Comparison of ENCODE assay signal across 8 mouse cellular contexts in the genomic region with DNA sequence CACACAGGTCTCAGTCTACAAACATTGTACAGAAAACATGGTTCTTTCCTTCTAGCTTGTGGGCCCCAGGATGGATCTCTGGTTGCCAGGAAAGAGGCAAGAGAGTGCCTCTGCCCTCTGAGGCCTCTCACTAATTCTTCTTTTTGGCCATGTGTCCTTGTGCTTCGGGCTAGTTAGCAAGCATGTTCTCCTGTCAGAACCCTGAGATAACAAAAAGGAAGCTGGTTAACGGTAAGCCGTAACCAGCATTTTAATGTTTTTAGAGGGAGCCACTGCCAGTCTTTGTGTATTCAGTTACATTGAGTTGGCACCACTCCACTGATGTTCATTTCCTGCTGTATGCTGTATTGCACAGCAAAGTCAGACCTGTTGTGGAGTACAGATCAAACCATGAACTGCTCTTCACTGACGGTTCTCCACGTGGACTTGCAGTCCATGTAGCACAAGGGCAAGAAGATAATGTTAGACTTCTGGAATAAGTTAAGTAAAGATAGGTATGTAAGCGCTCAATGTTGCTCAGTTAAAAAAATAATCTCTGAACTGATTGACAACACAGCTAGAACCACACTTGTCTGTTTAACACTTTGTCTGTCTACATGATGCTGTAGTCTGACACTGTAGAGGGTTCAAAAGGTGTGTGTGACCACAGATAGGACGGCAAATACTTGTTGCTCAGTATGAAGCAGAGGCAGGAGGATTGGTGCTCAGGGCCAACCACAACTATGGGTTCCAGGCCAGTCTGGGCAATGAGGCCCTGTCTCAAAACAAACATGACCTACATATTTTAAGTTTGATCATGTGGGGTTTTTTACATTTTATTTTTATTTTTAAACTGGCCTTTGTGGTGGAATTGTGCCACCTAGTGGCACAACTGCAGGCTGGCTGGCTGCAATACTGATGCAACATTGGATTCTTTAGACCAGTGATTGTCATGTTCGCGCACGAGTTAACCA. TPM values are rescaled to one million over a fixed set of nuclear protein-coding genes. Genes with fewer than 3 reads are reported as not detected.
DNase-seq lines count a peak whose midpoint lies in the region; ATAC-seq and TF ChIP-seq lines count a peak whose summit lies in the region.

No protein-coding gene starts in this region.

- H3K9ac ChIP-seq in hindbrain, postnatal 0 days (replicated peaks; ENCODE audit: low read length) = no peak overlapping the region
- no peak overlapping the region for H3K9ac ChIP-seq in hindbrain, embryonic 16.5 days (ENCODE audit: low read depth, low read length)
- no peak overlapping the region for H3K9ac ChIP-seq in heart, postnatal 0 days (replicated peaks; ENCODE audit: low read depth, low read length)
- no peak overlapping the region for H3K9ac ChIP-seq in forebrain, embryonic 15.5 days (replicated peaks)

- peaks cover 12% of the 10 kb centered on the region; the same call in 1 of the 2 replicates for H3K36me3 ChIP-seq in hindbrain, postnatal 0 days (ENCODE audit: insufficient read depth, low read length)
- H3K36me3 ChIP-seq in hindbrain, embryonic 16.5 days (ENCODE audit: control insufficient read depth, insufficient read depth, low read length) = peaks cover 17% of the 10 kb centered on the region
- peaks cover 28% of the 10 kb centered on the region for H3K36me3 ChIP-seq in heart, postnatal 0 days (replicated peaks; ENCODE audit: control insufficient read depth, insufficient read depth, low read length)
- H3K36me3 ChIP-seq in forebrain, embryonic 15.5 days = peaks cover 9% of the 10 kb centered on the region; the same call in 1 of the 2 replicates

- 58% methylated on average over 10 of the region's 10 CpGs for WGBS in hindbrain, postnatal 0 days
- WGBS in hindbrain, embryonic 16.5 days = 55% methylated on average over 10 of the region's 10 CpGs
- 31% methylated on average over 10 of the region's 10 CpGs for WGBS in heart, postnatal 0 days
- WGBS in forebrain, embryonic 15.5 days = 56% methylated on average over 10 of the region's 10 CpGs

- TF ChIP-seq CTCF in hindbrain, postnatal 0 days (IDR thresholded peaks at IDR 0.05; ENCODE audit: low read depth) = peak; percentile 85
- TF ChIP-seq CTCF in heart, postnatal 0 days (IDR thresholded peaks at IDR 0.05; ENCODE audit: low read depth) = peak; percentile 75

- peak; percentile 62 for DNase-seq in hindbrain, postnatal 0 days (ENCODE audit: low spot score)
- DNase-seq in c-Kit-positive CD71-positive TER-119-positive erythroid progenitor cells, embryonic 14.5 days (ENCODE audit: low spot score) = peak; percentile 13
- peak; percentile 24 for DNase-seq in heart, postnatal 0 days (ENCODE audit: low spot score)
- DNase-seq in lung, postnatal 10 days = peak; percentile 51
- DNase-seq in thymus, postnatal 4 days = peak; percentile 51

- no peak overlapping the region for H3K27ac ChIP-seq in hindbrain, postnatal 0 days
- H3K27ac ChIP-seq in hindbrain, embryonic 16.5 days (ENCODE audit: low read depth, low read length) = no peak overlapping the region
- H3K27ac ChIP-seq in heart, postnatal 0 days (ENCODE audit: low read depth) = peak overlapping the region; percentile 56
- H3K27ac ChIP-seq in forebrain, embryonic 15.5 days (replicated peaks) = no peak overlapping the region

- TF ChIP-seq EP300 in heart, postnatal 0 days (IDR thresholded peaks at IDR 0.05; ENCODE audit: low read depth) = no peak

- H3K4me2 ChIP-seq in hindbrain, postnatal 0 days (ENCODE audit: low read depth, low read length) = no peak overlapping the region
- H3K4me2 ChIP-seq in hindbrain, embryonic 16.5 days (ENCODE audit: low read length) = no peak overlapping the region
- H3K4me2 ChIP-seq in heart, postnatal 0 days (ENCODE audit: low read depth, low read length) = no peak overlapping the region
- H3K4me2 ChIP-seq in forebrain, embryonic 15.5 days (replicated peaks) = no peak overlapping the region

- no peaks in the 10 kb centered on the region for H3K9me3 ChIP-seq in hindbrain, postnatal 0 days (ENCODE audit: low read length)
- no peaks in the 10 kb centered on the region for H3K9me3 ChIP-seq in hindbrain, embryonic 16.5 days (ENCODE audit: control insufficient read depth, low read length)
- no peaks in the 10 kb centered on the region for H3K9me3 ChIP-seq in heart, postnatal 0 days (replicated peaks; ENCODE audit: control insufficient read depth, low read length)
- no peaks in the 10 kb centered on the region for H3K9me3 ChIP-seq in forebrain, embryonic 15.5 days

- no peak overlapping the region for H3K4me3 ChIP-seq in hindbrain, postnatal 0 days (ENCODE audit: low read length)
- H3K4me3 ChIP-seq in hindbrain, embryonic 16.5 days (ENCODE audit: low read length) = no peak overlapping the region
- H3K4me3 ChIP-seq in heart, postnatal 0 days (ENCODE audit: low read depth, low read length) = no peak overlapping the region
- no peak overlapping the region for H3K4me3 ChIP-seq in forebrain, embryonic 15.5 days

- no peaks in the 10 kb centered on the region for H3K27me3 ChIP-seq in hindbrain, postnatal 0 days (ENCODE audit: insufficient read depth, low read length)
- no peaks in the 10 kb centered on the region for H3K27me3 ChIP-seq in hindbrain, embryonic 16.5 days (replicated peaks; ENCODE audit: control insufficient read depth, insufficient read depth, low read length)
- no peaks in the 10 kb centered on the region for H3K27me3 ChIP-seq in heart, postnatal 0 days (ENCODE audit: control insufficient read depth, insufficient read depth, low read length)
- H3K27me3 ChIP-seq in forebrain, embryonic 15.5 days = no peaks in the 10 kb centered on the region

- H3K4me1 ChIP-seq in hindbrain, postnatal 0 days (ENCODE audit: insufficient read depth, low read length) = no peaks in the 10 kb centered on the region
- H3K4me1 ChIP-seq in hindbrain, embryonic 16.5 days (ENCODE audit: control insufficient read depth, insufficient read depth, low read depth, low read length) = no peaks in the 10 kb centered on the region; the same call in 1 of the 2 replicates
- peaks cover 26% of the 10 kb centered on the region for H3K4me1 ChIP-seq in heart, postnatal 0 days (ENCODE audit: control insufficient read depth, insufficient read depth)
- peaks cover 8% of the 10 kb centered on the region; the same call in 1 of the 2 replicates for H3K4me1 ChIP-seq in forebrain, embryonic 15.5 days

- peak; percentile 49; the same call in 1 of the 2 replicates for ATAC-seq in hindbrain, postnatal 0 days
- no peak for ATAC-seq in hindbrain, embryonic 16.5 days
- ATAC-seq in CD4-positive, CD25-positive, alpha-beta regulatory T cell, adult 4 months = peak; percentile 65
- ATAC-seq in heart, postnatal 0 days (ENCODE audit: insufficient read depth, low read depth) = peak; percentile 36
- ATAC-seq in forebrain, embryonic 15.5 days (replicated peaks) = no peak

RNA-seq across cellular contexts. Expression of gene Ncoa3, which starts 53.4 kb away (rescaled TPM):
- 28.3 and 29.2 TPM in 2 replicates for total RNA-seq in hindbrain, postnatal 0 days (2014; rRNA removed)
- polyA plus RNA-seq in hindbrain, postnatal 0 days (2015; fragmentation: Nextera tagmentation; extraction: Ambion mirVana) = 10.7 and 10.8 TPM in 2 replicates
- 11.6 and 14.5 TPM in 2 replicates for polyA plus RNA-seq in hindbrain, embryonic 16.5 days (2015; fragmentation: Nextera tagmentation; extraction: Ambion mirVana)
- polyA plus RNA-seq in CD4-positive, CD25-positive, alpha-beta regulatory T cell, adult 4 months (2017; shearing (Covaris generic)) = 10 to 100 TPM; 78.6 to 87.5 TPM
- 17.7 and 48.7 TPM in 2 replicates for total RNA-seq in heart, postnatal 0 days (2014; rRNA removed; ENCODE audit: low replicate concordance)
- polyA plus RNA-seq in heart, postnatal 0 days (2015; fragmentation: Nextera tagmentation; extraction: Ambion mirVana) = 5.8 and 6.2 TPM in 2 replicates
- polyA plus RNA-seq in forebrain, embryonic 15.5 days (2015; fragmentation: Nextera tagmentation; extraction: Ambion mirVana) = 9.7 and 10.3 TPM in 2 replicates

Comparison
In these comparisons a context has a peak if more than half of its experiments do, and no peak if none do; other contexts are left out.
1. ATAC-seq: peak in hindbrain, postnatal 0 days (single experiment), CD4-positive, CD25-positive, alpha-beta regulatory T cell, adult 4 months (single experiment) and heart, postnatal 0 days (single experiment); none in hindbrain, embryonic 16.5 days (single experiment) and forebrain, embryonic 15.5 days (single experiment).
2. Peak in every context shown above with its lines, with median percentiles within 50 percentile points of each other: DNase-seq.